Mouse (Mus musculus): Measurements from ENCODE around the gene Gphb5.

Gphb5 gene

DNA sequence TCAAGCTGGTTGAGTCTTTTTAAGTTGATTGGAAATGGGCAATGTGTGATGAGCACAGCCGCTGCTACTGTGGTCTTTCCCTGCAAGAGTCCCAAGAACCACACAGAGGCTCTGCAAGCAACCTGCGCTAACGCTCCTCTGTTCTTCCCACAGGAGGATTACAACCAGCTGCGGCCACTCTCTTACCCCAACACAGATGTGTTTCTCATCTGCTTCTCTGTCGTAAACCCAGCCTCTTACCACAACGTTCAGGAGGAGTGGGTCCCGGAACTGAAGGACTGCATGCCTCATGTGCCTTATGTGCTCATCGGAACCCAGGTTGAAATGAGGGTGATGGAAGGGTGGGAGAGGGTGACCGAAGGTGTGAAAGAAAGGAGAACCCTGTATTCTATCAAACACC lies 25.1 kb downstream of the Gphb5 start:
- peak; percentile 11 for DNase-seq (ENCODE audit: low spot score)

DNA sequence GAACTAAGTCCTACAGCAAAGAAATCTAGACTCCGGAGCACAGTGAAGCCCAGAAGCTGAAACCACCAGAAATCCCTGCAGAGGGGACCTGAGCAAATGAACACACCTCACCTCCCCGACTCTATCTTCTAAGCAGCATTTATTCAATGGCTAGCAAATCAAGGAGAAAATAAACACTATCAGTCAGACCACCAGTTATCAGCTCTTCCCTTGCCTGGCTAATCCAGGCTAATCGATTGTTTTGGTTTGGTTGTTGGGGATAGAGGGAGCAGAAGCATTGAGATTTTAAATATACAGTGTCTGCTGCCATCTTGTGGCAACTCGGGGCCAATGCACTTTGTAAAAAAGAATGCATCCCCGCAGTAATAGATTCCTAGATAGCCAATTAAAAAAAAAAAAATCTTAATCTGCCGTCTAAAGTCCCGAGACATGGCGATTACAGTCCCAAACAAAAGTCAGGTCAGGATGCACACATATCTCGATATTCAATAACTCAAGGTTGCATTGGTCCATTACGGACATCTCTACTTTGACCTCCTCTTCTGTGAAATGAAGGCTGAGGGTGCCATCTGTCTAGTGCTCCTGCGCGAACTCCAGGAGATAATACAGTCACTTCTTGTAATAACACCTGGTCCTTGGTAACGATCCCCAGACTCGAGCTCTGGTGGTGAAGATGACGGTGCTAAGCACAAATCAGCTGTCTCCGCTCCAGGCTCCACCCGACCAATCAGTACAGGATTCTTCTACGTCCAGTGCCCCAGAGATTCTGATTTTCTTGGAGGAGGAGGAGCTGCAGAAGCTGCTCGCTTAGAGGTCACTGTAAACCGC lies 27.1 kb downstream of the Gphb5 start:
- peak; percentile 63 for DNase-seq (ENCODE audit: low spot score)

DNA sequence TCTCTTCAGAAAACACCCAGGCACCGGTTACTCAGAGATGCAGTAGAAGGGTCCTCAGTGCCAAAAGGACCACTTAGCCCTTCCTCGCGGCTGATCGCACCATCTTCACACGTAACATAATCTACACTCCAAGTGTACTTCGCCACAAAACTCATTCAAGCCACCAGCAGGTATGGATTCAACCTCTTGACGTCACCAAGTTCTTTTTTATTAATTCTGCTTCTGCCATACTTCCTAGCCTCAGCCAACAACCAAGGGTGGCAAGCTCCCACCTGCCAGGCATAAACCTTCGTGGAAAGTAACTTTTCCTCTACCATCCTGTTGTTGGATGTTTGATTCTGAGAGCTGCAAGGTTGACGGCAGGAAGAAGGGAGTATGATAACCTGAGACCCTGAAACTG lies 28.1 kb downstream of the Gphb5 start:
- no peak for DNase-seq (ENCODE audit: low spot score)

DNA sequence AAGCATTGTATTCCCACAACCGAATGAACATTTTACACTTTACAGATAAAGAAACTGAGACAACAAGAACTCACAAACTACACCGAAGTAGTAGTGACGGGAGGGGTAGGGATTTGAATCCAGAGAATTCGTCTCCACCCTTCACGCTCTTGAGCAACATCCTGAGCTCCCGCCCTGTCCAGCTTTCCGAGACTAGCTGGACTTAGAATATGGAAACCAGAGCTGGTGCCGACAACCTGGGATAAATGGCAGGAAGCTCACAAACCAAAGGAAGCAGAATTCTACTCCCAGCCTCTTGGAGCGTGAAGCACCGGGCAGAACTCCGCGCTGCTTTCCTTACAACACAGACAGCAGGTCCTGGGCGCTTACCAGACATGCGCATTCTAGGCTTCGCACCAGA lies 28.7 kb downstream of the Gphb5 start:
- no peak for DNase-seq (ENCODE audit: low spot score)

DNA sequence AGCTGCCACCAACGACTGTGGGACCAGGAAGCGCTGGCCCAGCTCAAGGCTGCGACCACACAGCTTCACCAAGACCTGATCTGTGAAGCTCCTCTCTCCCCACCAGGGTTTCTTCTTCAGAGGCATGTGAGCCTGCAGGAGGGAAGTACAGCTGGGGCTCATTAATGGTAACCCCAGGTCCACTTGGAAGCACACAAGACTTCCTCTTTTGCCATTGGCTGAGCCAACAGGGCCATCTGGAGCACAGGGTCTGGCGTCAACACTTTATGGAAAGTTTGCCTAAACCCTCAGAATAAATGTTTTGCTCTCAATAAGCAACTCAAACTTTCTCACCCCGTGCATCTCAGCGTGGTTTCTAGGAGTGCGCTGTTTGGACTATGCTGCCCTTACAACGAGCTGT lies 29.4 kb downstream of the Gphb5 start:
- DNase-seq (ENCODE audit: low spot score), result no peak

DNA sequence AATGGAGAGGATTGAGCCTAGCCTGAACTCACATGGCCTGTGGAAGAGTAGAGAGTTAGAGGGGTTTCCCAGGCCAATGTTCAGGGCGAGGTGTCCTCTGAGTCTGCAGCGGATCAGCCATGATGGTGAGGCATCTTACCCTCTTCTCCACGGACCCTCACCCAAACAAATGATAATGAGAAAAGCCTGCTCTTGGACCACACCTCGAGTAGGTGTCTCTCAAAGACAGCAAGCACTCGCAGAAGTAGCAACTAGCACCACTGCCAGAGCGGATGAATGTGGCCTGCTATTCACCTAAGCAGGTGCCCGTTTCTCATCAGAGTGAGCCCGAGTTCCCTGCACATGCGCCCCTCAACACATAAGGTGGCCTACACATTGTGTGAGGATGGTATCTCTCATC lies 29.9 kb downstream of the Gphb5 start:
- no peak for DNase-seq (ENCODE audit: low spot score)

DNA sequence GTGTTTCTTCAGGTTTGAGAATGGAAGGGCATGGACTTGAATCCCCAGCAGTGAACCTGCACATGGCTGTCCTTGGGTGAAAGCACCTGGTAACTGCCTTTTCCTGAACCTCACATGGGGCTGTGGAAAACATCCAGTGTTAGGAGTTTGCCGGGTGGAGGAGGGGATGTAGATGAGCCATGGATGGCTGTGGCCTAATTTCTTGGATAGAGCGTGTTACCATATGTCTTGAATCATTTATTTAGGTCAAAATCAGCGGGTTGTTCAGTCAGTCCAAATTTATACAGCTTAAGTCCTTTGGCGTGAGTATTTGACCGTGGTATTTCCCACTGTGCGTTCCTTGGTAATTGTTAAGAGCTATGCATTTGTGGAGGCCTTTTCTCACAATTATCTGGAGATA lies 40.5 kb downstream of the Gphb5 start:
- no peak for DNase-seq (ENCODE audit: low spot score)

DNA sequence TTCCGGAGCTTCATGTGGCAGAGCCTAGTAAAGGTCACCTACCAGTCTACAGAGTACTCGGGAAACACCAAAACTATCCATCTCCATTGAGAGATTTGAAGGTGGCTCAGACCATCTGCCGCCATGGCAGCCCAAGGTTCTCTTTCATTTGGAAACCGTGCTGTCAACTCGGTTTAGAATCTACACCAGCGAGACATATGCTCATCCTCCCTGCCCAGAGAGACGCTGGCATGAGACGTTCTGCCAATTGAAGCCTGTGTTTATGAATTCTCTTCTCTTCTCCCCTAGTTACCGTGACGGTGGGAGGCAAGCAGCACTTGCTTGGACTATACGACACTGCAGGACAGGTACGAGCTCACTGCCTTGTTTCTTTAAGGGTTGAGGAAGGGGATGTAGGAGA lies 41.5 kb downstream of the Gphb5 start:
- DNase-seq (ENCODE audit: low spot score), result no peak

DNA sequence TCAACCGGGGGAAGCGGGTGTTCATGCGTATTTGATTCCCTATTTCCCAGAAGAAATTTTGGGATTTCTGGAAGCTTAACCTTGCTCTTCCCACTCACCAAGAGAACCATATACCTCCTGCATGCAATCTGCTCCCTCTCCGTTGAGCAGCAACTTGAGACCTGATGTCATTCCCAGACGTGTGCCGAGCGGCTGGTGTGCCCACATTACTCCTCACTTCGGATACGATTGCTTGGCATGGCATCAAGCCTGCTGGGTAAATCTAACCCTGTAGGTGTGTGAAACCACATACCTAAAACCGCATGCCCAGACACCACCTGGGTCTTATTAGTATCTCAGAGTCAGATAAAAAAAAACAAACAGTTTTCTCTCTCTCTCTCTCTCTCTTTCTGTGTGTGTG lies 42.1 kb downstream of the Gphb5 start:
- DNase-seq (ENCODE audit: low spot score), result no peak

DNA sequence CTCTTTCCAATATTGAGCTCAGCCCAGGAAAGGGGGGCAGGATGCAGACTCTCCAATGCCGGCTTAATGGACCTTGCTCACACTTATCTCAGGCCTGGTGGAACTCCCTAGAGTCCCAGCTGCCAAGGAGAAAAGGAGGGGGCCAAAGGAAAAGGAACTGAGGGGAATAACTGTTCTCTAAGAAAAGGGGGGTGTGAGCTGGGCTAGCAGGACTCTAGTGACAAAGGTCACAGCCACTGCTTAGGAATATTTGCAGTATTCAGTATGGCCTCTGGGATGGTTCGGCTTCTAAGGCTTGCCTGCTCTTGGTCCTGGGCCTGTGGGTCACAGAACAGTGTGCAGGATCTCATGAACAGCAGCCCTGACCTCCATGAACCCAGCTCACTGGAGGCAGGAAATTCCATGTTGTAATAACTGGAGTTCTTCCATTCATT lies 47.1 kb downstream of the Gphb5 start:
- DNase-seq (ENCODE audit: low spot score), result no peak

DNA sequence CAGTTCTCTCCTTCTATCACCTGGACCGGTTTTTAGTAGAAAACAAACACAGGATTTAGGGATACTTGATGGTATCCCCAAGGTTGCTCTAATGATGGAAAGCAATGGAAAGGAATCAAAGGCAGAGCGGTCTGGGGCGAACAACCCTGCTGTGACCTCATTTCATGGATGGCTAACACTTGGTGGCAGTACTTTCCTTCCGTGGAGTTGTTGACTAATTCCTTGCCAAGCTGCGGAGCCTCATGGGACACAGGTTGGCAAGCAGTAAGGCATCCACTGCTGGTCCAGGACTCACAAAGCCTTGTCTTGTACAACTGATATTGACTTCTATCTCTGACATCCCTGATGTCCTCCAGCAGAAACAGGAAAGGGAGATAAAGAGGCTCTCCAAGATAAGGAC lies 48.1 kb downstream of the Gphb5 start:
- DNase-seq (ENCODE audit: low spot score), result no peak

DNA sequence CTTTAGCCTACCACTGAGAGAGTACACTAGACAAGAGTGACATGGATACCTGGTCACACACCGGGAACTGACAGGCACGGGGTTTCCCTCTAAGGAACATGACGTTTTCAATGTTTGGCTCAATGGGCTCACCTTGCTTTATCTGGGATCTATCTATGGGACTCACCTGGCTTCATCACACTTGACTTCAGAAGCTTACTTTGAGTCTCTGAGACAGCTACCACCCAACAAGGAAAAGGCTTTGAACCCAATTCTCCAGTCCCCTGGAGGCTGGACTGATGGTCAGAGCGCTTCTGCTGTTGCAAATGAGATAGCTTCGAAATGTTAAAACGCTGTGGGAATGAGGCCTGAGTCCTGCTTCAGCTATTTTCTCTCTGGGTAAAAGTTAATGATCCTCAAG lies 49.2 kb downstream of the Gphb5 start:
- no peak for DNase-seq (ENCODE audit: low spot score)

DNA sequence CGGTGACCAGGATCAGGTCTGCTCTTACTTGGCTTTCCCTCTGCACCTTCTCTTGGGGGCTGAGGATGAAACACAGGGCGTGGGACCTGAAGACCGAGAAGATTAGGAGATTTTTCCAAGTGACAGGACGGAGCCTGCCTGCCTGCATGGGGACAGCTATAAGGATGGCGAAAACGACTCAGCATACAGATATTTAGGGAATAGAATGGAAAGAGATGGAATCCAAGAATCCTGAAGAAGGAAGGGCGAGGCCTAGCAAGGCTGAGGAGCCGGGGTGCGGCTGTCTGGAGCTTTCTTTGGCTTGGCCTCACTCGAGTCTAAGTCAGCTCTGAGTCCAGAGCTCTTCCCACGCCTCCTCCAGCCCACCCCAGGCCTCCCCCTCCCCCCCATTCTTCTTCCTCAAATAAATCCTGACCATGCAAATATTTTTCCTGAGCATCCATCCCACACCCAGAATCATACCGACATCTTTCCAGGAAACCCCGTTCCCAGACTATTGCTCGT lies 50.9 kb downstream of the Gphb5 start:
- no peak for DNase-seq (ENCODE audit: low spot score)

DNA sequence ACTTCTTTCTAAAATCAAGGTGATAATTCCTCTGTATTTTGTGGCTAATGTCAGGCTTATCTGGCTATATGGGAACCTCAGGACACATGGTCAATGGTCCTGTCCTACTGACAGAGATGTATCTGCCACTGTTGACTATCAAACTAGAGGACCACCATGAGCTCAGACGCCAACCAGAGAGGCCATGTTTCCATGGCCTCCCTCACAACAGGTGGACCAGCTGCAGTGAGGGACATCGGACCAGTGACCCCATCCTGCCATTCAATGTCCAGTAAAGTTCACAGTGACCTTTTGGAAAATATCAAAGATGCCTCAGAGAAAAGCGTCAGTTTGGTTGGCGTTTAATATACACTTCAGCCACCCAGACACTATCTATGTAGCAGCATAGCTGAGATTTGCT lies 52.2 kb downstream of the Gphb5 start:
- no peak for DNase-seq (ENCODE audit: low spot score)

DNA sequence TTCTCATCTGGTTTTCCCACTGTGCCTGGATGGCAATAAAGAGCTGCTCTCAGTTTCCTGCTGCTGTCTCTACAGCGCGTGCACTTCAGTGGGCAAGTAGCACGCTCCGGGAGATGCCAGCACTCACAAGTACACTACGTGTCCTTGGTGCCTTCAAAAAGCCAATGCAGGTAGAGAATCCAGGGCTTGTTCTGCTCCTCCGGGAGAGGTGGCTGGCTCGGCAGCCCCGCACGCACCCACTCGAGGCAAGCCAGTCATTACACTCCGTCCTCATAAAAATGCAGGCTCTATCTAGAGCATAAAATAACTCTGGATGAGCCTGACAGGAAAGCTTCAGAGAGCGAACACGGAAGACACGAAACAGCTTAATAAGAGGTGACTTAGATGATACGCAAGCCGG lies 54.1 kb downstream of the Gphb5 start:
- no peak for DNase-seq (ENCODE audit: low spot score)
